In genomic region chr3:90434073-90434730, GRCm38 (mm10) we compare ENCODE assay signal across 9 mouse cellular contexts. TPM values are rescaled to one million over a fixed set of nuclear protein-coding genes. Genes with fewer than 3 reads are reported as not detected.
DNase-seq lines count a peak whose midpoint lies in the region; ATAC-seq and TF ChIP-seq lines count a peak whose summit lies in the region.
"Had no signal": no experiment of that assay in that cellular context is flagged by ENCODE, and none has a peak within 500 bp of the region (broad histone marks: within the 10 kb centered on the region; RNA-seq: fewer than 3 reads in every experiment).

No protein-coding gene starts in this region.

- POLR2A ChIA-PET in Patski (lab: Charles Lee): interaction anchor here (0.7 to 1.6 kb wide), 5 partner anchors 20 to 142 kb away, joined by 3 to 4 read pairs (median 3); no protein-coding TSS in a partner anchor

- no peaks in the 10 kb centered on the region for H3K9me3 ChIP-seq in embryonic facial prominence, embryonic 10.5 days
- H3K9me3 ChIP-seq in lung, embryonic 15.5 days: no peaks in the 10 kb centered on the region

- H3K27me3 ChIP-seq in Patski: no peaks in the 10 kb centered on the region
- no peaks in the 10 kb centered on the region for H3K27me3 ChIP-seq in embryonic facial prominence, embryonic 10.5 days (replicated peaks; ENCODE audit: low read depth, poor library complexity, severe bottlenecking)
- no peaks in the 10 kb centered on the region for H3K27me3 ChIP-seq in lung, embryonic 15.5 days

- H3K9ac ChIP-seq in lung, embryonic 15.5 days: peak overlapping the region; percentile 24; the same call in 1 of the 2 replicates

- H3K27ac ChIP-seq in embryonic facial prominence, embryonic 10.5 days (replicated peaks): peak overlapping the region; percentile 97
- peak overlapping the region; percentile 91 for H3K27ac ChIP-seq in lung, embryonic 15.5 days

- no peak for ATAC-seq in Patski
- ATAC-seq in lung, embryonic 15.5 days (ENCODE audit: borderline replicate concordance, extremely low read depth, low FRiP score, low TSS enrichment): no peak

- 59% methylated on average over 11 of the region's 11 CpGs for WGBS in embryonic facial prominence, embryonic 10.5 days
- 42% methylated on average over 11 of the region's 11 CpGs for WGBS in lung, embryonic 15.5 days

- in situ Hi-C loops in Patski (cut with MboI; ENCODE audit: low pct_unique_long_range_greater_than_20kb): no loop called here

- peak overlapping the region; percentile 89 for H3K4me2 ChIP-seq in lung, embryonic 15.5 days

- no peak for TF ChIP-seq CTCF in Patski (IDR thresholded peaks at IDR 0.05)

- peaks cover 11% of the 10 kb centered on the region; the same call in 1 of the 2 replicates for H3K36me3 ChIP-seq in embryonic facial prominence, embryonic 10.5 days (replicated peaks)
- 0 out of 2 replicates have a peak, but pooled peaks cover 2% of the 10 kb centered on the region for H3K36me3 ChIP-seq in lung, embryonic 15.5 days

- peak overlapping the region; percentile 90 for H3K4me3 ChIP-seq in embryonic facial prominence, embryonic 10.5 days
- peak overlapping the region; percentile 73 for H3K4me3 ChIP-seq in lung, embryonic 15.5 days

- DNase-seq in Patski (ENCODE audit: low read depth, low spot score): peak; percentile 72
- no peak for DNase-seq in embryonic facial prominence, embryonic 10.5 days (ENCODE audit: low spot score)
- DNase-seq in kidney, adult 11 months: peak; percentile 65
- no peak for DNase-seq in adrenal gland, postnatal 4 days (ENCODE audit: low spot score in 2 of 2)
- DNase-seq in ovary, postnatal 36 days (ENCODE audit: low spot score): no peak
- DNase-seq in layer of hippocampus, adult 18-20 months (ENCODE audit: low spot score in 2 of 2): no peak
- DNase-seq in spleen, postnatal 14 days (ENCODE audit: low spot score in 2 of 2): no peak

- CTCF ChIA-PET in Patski (lab: Charles Lee): interaction anchor here (0.6 to 2.1 kb wide), 9 partner anchors 10 to 179 kb away, joined by 3 to 7 read pairs (median 4); partner anchors contain the start of gene Npr1

- H3K4me1 ChIP-seq in embryonic facial prominence, embryonic 10.5 days: peaks cover 32% of the 10 kb centered on the region
- H3K4me1 ChIP-seq in lung, embryonic 15.5 days: peaks cover 29% of the 10 kb centered on the region

RNA-seq across cellular contexts. Expression of gene Ints3, which starts 0.8 kb away (rescaled TPM):
- 77.8 TPM for polyA plus RNA-seq in Patski (2021)
- polyA plus RNA-seq in embryonic facial prominence, embryonic 10.5 days (2016; fragmentation: Nextera tagmentation; extraction: Ambion mirVana): 42.8 and 46.3 TPM in 2 replicates
- 30.8 and 33.3 TPM in 2 replicates for polyA plus RNA-seq in lung, embryonic 15.5 days (2015; fragmentation: Nextera tagmentation; extraction: Ambion mirVana)
- 10 to 100 TPM; 56.4 to 57.6 TPM for total RNA-seq in adrenal gland, postnatal 4 days (2021)
- total RNA-seq in layer of hippocampus, adult 18-20 months (2021): 10 to 100 TPM; 65.1 to 68.4 TPM

RNA-seq across cellular contexts. Expression of gene Npr1, which starts 31.5 kb away (rescaled TPM):
- polyA plus RNA-seq in Patski (2021): 5.3 TPM
- 2.0 and 3.3 TPM in 2 replicates for polyA plus RNA-seq in embryonic facial prominence, embryonic 10.5 days (2016; fragmentation: Nextera tagmentation; extraction: Ambion mirVana)
- polyA plus RNA-seq in lung, embryonic 15.5 days (2015; fragmentation: Nextera tagmentation; extraction: Ambion mirVana): 17.3 and 21.0 TPM in 2 replicates
- 100 to 1,000 TPM; 120 to 121 TPM for total RNA-seq in adrenal gland, postnatal 4 days (2021)
- 1 to 10 TPM; 5.7 to 5.9 TPM for total RNA-seq in layer of hippocampus, adult 18-20 months (2021)
- total RNA-seq: common myeloid progenitor, adult 5-6 weeks had no signal

RNA-seq across cellular contexts. Expression of gene Ilf2, which starts 41.7 kb away (rescaled TPM):
- 129 TPM for polyA plus RNA-seq in Patski (2021)
- polyA plus RNA-seq in embryonic facial prominence, embryonic 10.5 days (2016; fragmentation: Nextera tagmentation; extraction: Ambion mirVana): 356 and 367 TPM in 2 replicates
- 208 and 219 TPM in 2 replicates for polyA plus RNA-seq in lung, embryonic 15.5 days (2015; fragmentation: Nextera tagmentation; extraction: Ambion mirVana)
- 10 to 100 TPM; 81.8 to 92.6 TPM for total RNA-seq in adrenal gland, postnatal 4 days (2021)
- total RNA-seq in layer of hippocampus, adult 18-20 months (2021): 10 to 100 TPM; 83.1 to 84.0 TPM

RNA-seq across cellular contexts. Expression of gene Slc27a3, which starts 44.5 kb away (rescaled TPM):
- 2.9 TPM for polyA plus RNA-seq in Patski (2021)
- polyA plus RNA-seq in embryonic facial prominence, embryonic 10.5 days (2016; fragmentation: Nextera tagmentation; extraction: Ambion mirVana): 29.4 and 33.9 TPM in 2 replicates
- polyA plus RNA-seq in lung, embryonic 15.5 days (2015; fragmentation: Nextera tagmentation; extraction: Ambion mirVana): 25.7 and 25.8 TPM in 2 replicates
- 10 to 100 TPM; 76.7 to 83.4 TPM for total RNA-seq in adrenal gland, postnatal 4 days (2021)
- total RNA-seq in layer of hippocampus, adult 18-20 months (2021): 10 to 100 TPM; 12.3 to 12.7 TPM

RNA-seq across cellular contexts. Expression of gene Snapin, which starts 56.6 kb away (rescaled TPM):
- 104 TPM for polyA plus RNA-seq in Patski (2021)
- polyA plus RNA-seq in embryonic facial prominence, embryonic 10.5 days (2016; fragmentation: Nextera tagmentation; extraction: Ambion mirVana): 55.5 and 57.2 TPM in 2 replicates
- 77.3 and 85.6 TPM in 2 replicates for polyA plus RNA-seq in lung, embryonic 15.5 days (2015; fragmentation: Nextera tagmentation; extraction: Ambion mirVana)
- 10 to 100 TPM; 70.9 to 72.3 TPM for total RNA-seq in adrenal gland, postnatal 4 days (2021)
- total RNA-seq in layer of hippocampus, adult 18-20 months (2021): 10 to 100 TPM; 58.7 to 59.6 TPM

Comparison
In these comparisons a context has a peak if more than half of its experiments do, and no peak if none do; other contexts are left out.
1. DNase-seq: peak in Patski (single experiment) and kidney, adult 11 months (single experiment); none in embryonic facial prominence, embryonic 10.5 days (single experiment), adrenal gland, postnatal 4 days (0 of 2), ovary, postnatal 36 days (single experiment), layer of hippocampus, adult 18-20 months (0 of 2) and spleen, postnatal 14 days (0 of 2).